Mouse (Mus musculus) testis, adult 2 months (tissue): ENCODE results near the gene Bmi1. TPM values are rescaled to one million over a fixed set of nuclear protein-coding genes. Genes with fewer than 3 reads are reported as not detected.

Experiments used
- H3K27ac ChIP-seq: fragments of 200-500 bp; 2 replicates; pipeline ENCODE4 v1.5.1; 2012; ENCODE audit warnings: low read depth, low read length; ENCODE audit not compliant: control insufficient read depth, insufficient read depth
- H3K27me3 ChIP-seq: fragments of 200-500 bp; 2 replicates; pipeline ENCODE4 v1.6.1; 2012; ENCODE audit warnings: mild to moderate bottlenecking, low read length, moderate library complexity; ENCODE audit not compliant: control insufficient read depth, insufficient read depth
- H3K36me3 ChIP-seq: fragments of 200-500 bp; 2 replicates; pipeline ENCODE4 v1.6.1; 2012; ENCODE audit warnings: mild to moderate bottlenecking, low read length; ENCODE audit not compliant: control insufficient read depth, insufficient read depth
- H3K4me1 ChIP-seq: fragments of 200-500 bp; 2 replicates; pipeline ENCODE4 v1.6.1; 2012; ENCODE audit warnings: low read length; ENCODE audit not compliant: control insufficient read depth, insufficient read depth
- H3K4me3 ChIP-seq: fragments of 200-500 bp; 2 replicates; pipeline ENCODE4 v1.5.1; 2012; ENCODE audit warnings: low read depth, mild to moderate bottlenecking, low read length, moderate library complexity, mixed read lengths; ENCODE audit not compliant: control insufficient read depth
- CTCF ChIP-seq: fragments of 200-500 bp; IDR thresholded peaks from 2 replicates; pipeline ENCODE4 v1.5.1; 2012; ENCODE audit warnings: low read depth, mild to moderate bottlenecking, inconsistent platforms, low read length, moderate library complexity; ENCODE audit not compliant: control insufficient read depth, insufficient read depth, insufficient replicate concordance
- POLR2A ChIP-seq: fragments of 200-500 bp; IDR thresholded peaks from 2 replicates; pipeline ENCODE4 v1.6.1; 2012; ENCODE audit warnings: low read depth, mild to moderate bottlenecking, inconsistent platforms, low read length, moderate library complexity; ENCODE audit not compliant: control insufficient read depth
- polyA plus RNA-seq: library from polyadenylated mRNA; depleted of rRNA; stranded (reverse); fragments of >200 nt; gene quantifications from 2 replicates; pipeline ENCODE4 v1.2.3, GENCODE M21; 2012; rRNA removed

Gene Bmi1
- polyA plus RNA-seq = 113 and 166 TPM in 2 replicates

DNA sequence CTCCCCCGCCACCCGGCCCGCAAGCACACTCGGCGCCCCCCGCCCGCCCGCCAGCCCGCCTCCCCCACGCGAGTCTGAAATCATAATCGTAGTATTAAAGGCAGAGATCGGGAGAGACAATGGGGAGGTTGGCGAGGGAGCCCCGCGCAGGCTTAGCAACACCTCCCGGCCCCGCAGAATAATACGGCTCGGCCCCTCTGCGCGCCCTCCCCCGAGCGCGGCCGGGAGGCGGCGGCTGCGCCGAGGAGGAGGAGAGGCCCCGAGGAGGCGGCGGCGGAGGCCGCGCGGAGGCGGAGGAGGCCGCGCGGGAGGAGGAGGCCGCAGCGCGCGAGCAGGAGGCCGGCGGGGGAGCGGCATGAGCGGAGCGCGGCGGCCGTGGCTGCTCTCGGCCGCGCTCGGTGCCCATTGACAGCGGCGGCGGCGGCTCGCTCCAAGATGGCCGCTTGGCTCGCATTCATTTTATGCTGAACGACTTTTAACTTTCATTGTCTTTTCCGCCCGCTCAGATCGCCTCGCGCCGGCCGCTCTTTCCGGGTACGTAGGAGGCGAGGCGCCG lies at the start of gene Bmi1:
Bmi1 (plus strand) TSS at position 83 of the 556 bp plus-strand sequence.
- Histone ChIP-seq H3K4me1 (peaks cover 13% of the 10 kb centered on the region), H3K27me3 (no peaks in the 10 kb centered on the region), H3K36me3 (no peaks in the 10 kb centered on the region), H3K27ac (peak within 1 kb of the TSS; percentile 91), H3K4me3 (peak within 1 kb of the TSS; percentile 95)
- TF ChIP-seq CTCF (no peak), POLR2A (peak; percentile 43)

DNA sequence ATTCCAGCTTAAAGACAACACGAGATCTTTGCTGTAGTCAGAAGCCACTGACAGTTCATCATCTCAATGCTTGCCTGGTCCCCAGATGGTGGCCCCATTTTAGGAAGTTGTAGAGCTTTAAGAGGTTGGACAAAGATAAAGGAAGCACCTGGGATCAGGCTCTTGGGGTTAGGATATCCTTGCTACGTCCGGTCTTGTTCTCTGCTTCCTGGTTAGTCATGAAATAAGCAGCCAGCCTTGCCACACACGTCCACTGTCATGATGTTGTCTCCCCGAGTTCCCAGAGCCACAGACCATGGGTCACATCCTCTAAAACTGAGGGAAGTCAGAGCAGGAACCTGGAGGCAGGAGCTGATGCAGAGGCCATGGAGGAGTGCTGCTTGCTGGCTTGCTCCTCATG lies 46.3 kb upstream of the Bmi1 start:
- TF ChIP-seq CTCF (no peak), POLR2A (no peak)
- Histone ChIP-seq H3K27me3 (no peaks in the 10 kb centered on the region), H3K4me1 (no peaks in the 10 kb centered on the region), H3K27ac (no peak overlapping the region), H3K36me3 (no peaks in the 10 kb centered on the region), H3K4me3 (no peak overlapping the region)

DNA sequence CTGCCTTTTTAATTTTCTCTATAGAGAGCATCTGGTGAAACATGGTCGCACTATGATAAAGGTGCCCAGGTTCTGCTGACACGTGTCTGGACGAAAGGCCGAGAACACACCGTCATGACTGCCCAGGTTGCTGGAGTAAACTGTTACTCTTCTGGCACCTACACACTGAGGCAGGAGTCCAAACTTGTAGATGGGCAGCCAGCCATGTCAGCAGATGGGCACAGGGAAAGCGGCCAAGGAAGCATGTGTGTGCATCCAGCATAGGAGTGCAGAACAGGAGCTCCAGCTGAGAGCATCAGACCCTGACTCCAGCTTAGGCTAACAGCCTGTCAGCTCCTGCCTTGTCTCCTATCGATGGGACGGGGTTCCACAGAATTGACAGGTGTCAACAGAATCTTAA lies 41.8 kb upstream of the Bmi1 start:
- H3K27me3 ChIP-seq = no peaks in the 10 kb centered on the region
- H3K4me1 ChIP-seq = no peaks in the 10 kb centered on the region
- H3K36me3 ChIP-seq = no peaks in the 10 kb centered on the region
- H3K4me3 ChIP-seq = no peak overlapping the region
- TF ChIP-seq POLR2A (no peak), CTCF (no peak)
- H3K27ac ChIP-seq = no peak overlapping the region

DNA sequence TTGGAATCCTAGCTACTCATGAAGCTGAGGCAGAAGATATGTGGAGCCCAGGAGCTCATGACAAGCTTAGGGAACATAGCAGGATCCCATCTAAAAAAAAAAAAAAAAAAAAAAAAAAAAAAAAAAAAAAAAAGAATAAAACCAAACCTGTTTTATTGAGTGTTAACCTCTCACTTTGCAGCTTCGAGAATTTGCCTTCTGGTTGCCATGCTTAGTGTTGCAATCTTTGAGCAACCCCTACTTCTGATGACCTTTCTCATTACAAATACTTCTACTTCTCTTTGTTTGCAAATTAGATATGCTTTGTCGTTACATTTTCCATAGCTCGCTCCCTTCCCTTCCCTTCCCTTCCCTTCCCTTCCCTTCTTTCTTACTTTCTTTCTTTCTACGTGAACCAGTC lies 28.3 kb upstream of the Bmi1 start:
- H3K4me1 ChIP-seq = no peaks in the 10 kb centered on the region
- H3K36me3 ChIP-seq = no peaks in the 10 kb centered on the region
- H3K4me3 ChIP-seq = no peak overlapping the region
- no peak for TF ChIP-seq CTCF
- no peak for TF ChIP-seq POLR2A
- H3K27ac ChIP-seq = no peak overlapping the region
- H3K27me3 ChIP-seq = no peaks in the 10 kb centered on the region

DNA sequence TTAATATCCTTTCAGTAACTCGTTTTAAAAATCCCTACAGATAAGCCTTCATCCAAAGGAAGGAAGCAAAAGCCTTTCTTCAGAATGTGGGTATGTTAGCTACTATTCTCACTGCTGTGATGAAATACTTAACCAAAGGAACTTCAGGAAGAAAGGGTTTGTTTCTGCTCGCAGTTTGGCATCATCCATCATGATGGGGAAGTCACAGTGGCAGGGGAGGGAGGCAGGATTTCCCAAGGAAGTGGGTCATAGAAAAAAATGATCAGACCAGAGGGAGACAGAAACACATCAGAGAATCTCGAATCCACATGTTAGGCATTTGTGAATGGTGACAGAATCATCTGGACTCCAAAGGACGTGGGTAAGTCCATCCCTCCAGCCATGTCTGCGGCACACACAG lies 22.0 kb upstream of the Bmi1 start:
- TF ChIP-seq CTCF (no peak), POLR2A (no peak)
- H3K4me3 ChIP-seq = no peak overlapping the region
- H3K27ac ChIP-seq = no peak overlapping the region
- H3K36me3 ChIP-seq = no peaks in the 10 kb centered on the region
- no peaks in the 10 kb centered on the region for H3K27me3 ChIP-seq
- H3K4me1 ChIP-seq = no peaks in the 10 kb centered on the region

DNA sequence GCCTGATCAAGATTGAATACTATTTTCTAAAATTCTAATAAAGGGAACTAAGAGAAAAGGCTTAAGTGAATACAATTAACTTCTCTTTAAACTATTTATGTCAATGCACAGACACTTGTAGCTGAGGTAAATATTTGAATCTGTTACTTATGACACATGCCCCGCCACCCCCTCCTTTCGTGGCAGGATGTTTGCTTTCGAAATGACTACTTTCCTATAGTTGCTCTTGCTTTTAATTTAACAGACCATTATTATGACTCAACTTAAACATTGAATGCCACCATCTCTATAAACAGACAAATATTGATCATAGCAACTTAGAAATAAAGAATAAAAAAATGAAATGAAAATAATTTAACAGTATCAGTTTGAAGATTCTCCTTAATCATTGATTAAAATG lies 12.8 kb upstream of the Bmi1 start:
- H3K27me3 ChIP-seq = no peaks in the 10 kb centered on the region
- no peaks in the 10 kb centered on the region for H3K36me3 ChIP-seq
- TF ChIP-seq CTCF (no peak), POLR2A (no peak)
- H3K4me3 ChIP-seq = no peak overlapping the region
- no peaks in the 10 kb centered on the region for H3K4me1 ChIP-seq
- no peak overlapping the region for H3K27ac ChIP-seq

DNA sequence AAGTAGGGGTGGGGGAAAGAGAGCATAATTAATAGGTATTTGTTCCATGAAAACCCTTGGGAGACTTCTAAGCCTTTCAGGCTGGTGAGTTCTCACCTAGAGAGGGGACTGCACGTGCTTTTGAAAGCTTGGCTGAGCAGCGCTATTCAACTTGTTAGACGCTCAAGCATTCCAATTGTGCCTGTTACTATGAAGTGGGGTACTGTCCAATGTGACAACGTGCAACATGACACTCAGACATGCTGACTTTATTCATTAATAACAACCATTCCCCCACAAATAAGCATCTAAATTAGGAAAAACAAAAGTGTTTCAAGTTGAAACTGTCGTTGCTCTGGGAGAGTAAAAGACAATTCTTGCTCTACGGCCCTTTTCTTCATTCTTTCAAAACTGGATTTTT lies 5.8 kb upstream of the Bmi1 start:
- TF ChIP-seq CTCF (no peak), POLR2A (no peak)
- peaks cover 3% of the 10 kb centered on the region for H3K4me1 ChIP-seq
- H3K4me3 ChIP-seq = no peak overlapping the region
- no peaks in the 10 kb centered on the region for H3K27me3 ChIP-seq
- H3K27ac ChIP-seq = no peak overlapping the region
- H3K36me3 ChIP-seq = no peaks in the 10 kb centered on the region
